Mouse (Mus musculus) urinary bladder, postnatal 4 days (tissue): ENCODE measurements around the gene Olfr139.

Experiments
- DNase-seq, 2 experiments: peaks; one replicate each; pipeline ENCODE4 v3.0.0; 2021 to 2022; ENCODE audit warnings: low spot score in 2 of 2

Olfr139 gene

DNA sequence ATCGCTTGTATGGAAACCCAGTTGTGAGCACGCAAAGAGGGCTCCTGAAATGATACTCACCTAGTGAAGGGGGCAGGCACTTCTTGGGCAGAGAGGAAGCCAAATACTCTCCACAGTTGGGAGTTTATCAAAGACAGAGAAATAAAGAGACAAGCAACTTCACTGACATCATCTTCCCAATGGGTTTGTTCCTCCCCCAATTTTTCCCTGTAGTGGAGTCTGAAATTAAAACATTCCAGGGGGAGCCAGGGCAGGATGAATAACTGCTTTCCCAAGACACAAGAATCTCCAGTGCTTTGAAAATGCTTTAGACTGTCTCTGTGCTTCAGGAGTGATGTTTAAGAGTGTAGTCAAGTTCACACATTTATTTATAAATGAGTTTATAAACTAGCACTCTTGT, at the start of gene Olfr139, which contains the start of gene Olfr399:
Olfr139 (minus strand) TSS at position 101 of the 400 bp plus-strand sequence.
Olfr399 (minus strand) TSS at position 165 of the 400 bp plus-strand sequence.
- no peak for DNase-seq

DNA sequence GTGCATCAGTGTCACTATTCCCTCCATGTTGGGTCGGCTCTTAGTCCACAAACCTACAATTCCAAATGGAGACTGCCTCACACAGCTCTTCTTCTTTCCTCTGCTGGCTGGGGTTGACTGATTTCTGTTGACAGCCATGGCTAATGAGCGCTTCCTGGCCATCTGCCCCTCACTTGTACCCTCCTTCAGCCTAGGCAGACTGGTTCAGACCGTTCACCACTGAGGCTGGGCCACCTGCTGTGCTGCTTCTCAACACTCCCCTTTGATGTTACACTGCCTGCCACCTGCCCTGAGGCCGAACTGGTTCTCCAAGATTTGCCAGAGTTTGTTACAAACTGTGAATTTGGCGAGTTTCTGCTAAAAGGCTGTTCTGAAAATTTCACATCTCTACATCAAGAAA, 48.7 kb upstream of the Olfr139 start:
- no peak for DNase-seq

DNA sequence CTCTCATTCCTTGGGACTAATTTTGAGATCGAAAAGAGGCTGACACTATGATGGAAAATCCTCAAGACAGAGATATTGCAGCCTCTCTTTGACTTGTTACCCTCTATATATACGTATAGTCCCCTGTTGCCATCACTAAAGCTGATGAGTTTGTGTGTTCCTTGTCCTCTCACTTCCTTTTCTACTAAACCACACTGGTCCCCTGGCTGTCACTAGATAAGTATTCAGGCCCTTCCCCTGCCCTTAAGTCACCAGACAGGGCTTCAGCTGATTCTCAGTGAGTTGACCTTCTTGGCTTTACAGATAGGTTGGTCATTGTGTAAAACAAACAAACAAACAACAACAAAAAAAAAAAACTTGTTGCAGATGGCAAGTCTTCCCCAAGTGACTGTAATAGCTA, 45.2 kb upstream of the Olfr139 start:
- DNase-seq = no peak

DNA sequence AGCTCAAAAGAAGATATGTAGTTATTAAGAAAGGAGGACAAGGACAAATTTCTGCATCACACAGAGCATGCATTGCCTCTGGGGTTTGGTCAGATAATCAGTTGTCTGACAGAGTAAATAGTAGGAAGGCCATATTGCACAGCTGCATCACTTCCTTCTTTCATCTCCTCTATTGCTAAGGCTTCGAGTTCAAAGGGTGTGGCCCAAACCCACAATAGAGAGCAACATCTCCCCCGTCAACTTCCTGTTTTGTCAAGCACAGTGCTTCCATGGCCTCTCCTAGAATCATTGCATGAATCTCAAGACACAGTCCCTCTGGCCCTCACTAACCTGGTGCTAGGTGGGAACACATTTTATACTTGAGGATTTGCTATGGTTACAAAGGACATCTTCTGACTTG, 44.4 kb upstream of the Olfr139 start:
- no peak for DNase-seq

DNA sequence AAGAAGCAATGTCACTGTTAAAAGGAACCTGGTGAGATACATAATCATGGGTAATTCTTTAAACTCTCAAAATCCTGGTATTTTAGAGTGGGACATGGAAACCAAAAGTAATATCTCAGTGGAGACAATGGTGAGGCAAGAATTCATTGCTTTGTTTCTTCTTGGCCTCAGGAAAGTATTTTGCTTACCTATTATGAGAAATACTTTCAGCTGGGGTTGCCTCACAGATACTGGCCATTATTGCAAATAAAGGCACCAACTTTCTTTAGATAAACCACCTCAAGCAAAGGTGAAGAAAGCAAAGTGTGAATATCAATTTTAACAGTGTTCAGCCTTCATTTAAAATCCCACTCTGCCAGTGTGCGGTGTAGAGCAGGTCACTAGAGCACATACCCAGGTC, 13.3 kb upstream of the Olfr139 start, which contains the start of gene Zfp616:
Zfp616 (plus strand) TSS at position 301 of the 400 bp plus-strand sequence.
- no peak for DNase-seq

DNA sequence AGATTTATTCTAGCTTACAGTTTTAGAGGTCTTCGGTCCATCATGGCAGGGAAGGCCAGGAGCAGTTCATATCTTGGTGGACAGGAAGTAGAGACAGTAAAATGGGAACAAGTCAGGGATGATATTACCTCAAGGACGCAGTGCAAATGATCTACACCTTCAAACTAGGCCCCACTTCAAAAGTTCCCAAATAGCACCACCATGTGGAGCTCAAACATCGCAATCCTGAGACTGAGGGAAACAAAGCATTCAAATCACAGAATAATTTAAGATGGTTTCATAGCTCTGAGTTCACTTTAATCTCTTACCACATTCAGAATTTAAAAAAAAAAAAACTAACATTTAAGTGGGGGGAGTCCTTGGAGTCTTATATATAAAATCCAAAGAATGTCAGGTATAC, 5.0 kb downstream of the Olfr139 start:
- no peak for DNase-seq
